Mouse (Mus musculus) liver, adult 2 months (tissue): Measurements from ENCODE around the gene Nlrp4c. TPM values are rescaled to one million over a fixed set of nuclear protein-coding genes. Genes with fewer than 3 reads are reported as not detected.

Experiments used
- DNase-seq: peaks from one replicate; pipeline ENCODE4 v3.0.0-alpha.2; 2011; ENCODE audit warnings: low read depth, low spot score; ENCODE audit errors: extremely low read depth
- H3K27ac ChIP-seq: fragments of 200-500 bp; replicated peaks from 2 replicates; pipeline ENCODE4 v1.5.1; 2012; ENCODE audit warnings: low read depth, mild to moderate bottlenecking, control low read depth, inconsistent platforms, low read length; ENCODE audit not compliant: insufficient read depth
- H3K27me3 ChIP-seq: fragments of 200-500 bp; 2 replicates; pipeline ENCODE4 v1.6.1; 2012; ENCODE audit warnings: mild to moderate bottlenecking, moderate library complexity, low read length, inconsistent platforms; ENCODE audit not compliant: control insufficient read depth, insufficient read depth
- H3K36me3 ChIP-seq: fragments of 200-500 bp; 2 replicates; pipeline ENCODE4 v1.6.1; 2012; ENCODE audit warnings: low read length, inconsistent platforms; ENCODE audit not compliant: control insufficient read depth, insufficient read depth
- H3K4me1 ChIP-seq: fragments of 200-500 bp; 2 replicates; pipeline ENCODE4 v1.6.1; 2011; ENCODE audit warnings: low read length; ENCODE audit not compliant: control insufficient read depth, insufficient read depth
- H3K4me3 ChIP-seq: fragments of 200-500 bp; 2 replicates; pipeline ENCODE4 v1.5.1; 2011; ENCODE audit warnings: low read depth, mild to moderate bottlenecking, control low read depth, low read length, moderate library complexity; ENCODE audit not compliant: insufficient read depth
- H3K79me2 ChIP-seq: fragments of 200-500 bp; 2 replicates; pipeline ENCODE4 v1.6.1; 2012; ENCODE audit warnings: inconsistent platforms, mild to moderate bottlenecking, low read length, moderate library complexity; ENCODE audit not compliant: control insufficient read depth, insufficient read depth
- H3K9ac ChIP-seq: fragments of 200-500 bp; 2 replicates; pipeline ENCODE4 v1.6.1; 2012; ENCODE audit warnings: low read depth, mild to moderate bottlenecking, control low read depth, inconsistent platforms, low read length
- CTCF ChIP-seq: fragments of 200-500 bp; IDR thresholded peaks from 2 replicates; pipeline ENCODE4 v1.5.1; 2011; ENCODE audit warnings: low read depth, low read length, control low read depth
- POLR2A ChIP-seq: fragments of 200-500 bp; IDR thresholded peaks from 2 replicates; pipeline ENCODE4 v1.6.1; 2011; ENCODE audit warnings: low read length, control low read depth; ENCODE audit not compliant: insufficient read depth; ENCODE audit errors: extremely low read depth
- WGBS: fragments of 180-500 bp; shearing (Covaris S2); methylation state at CpG from one replicate; pipeline ENCODE4 v1.1.7; 2018; 5-methylcytosine and 5-hydroxymethylcytosine counted together
- polyA plus RNA-seq: library from polyadenylated mRNA; depleted of rRNA; stranded (reverse); fragments of >200 nt; gene quantifications from 2 replicates; pipeline ENCODE4 v1.2.3, GENCODE M21; 2012
- total RNA-seq: library from RNA; depleted of rRNA; stranded (reverse); fragments of >200 nt; gene quantifications from 2 replicates; pipeline ENCODE4 v1.2.3, GENCODE M21; 2014

The Nlrp4c gene
- total and polyA plus RNA-seq, 2 experiments, result not detected

GRCm38 (mm10) chr7:6130346-6130745 is 85.4 kb downstream of the Nlrp4c start:
- H3K27ac ChIP-seq, result no peak overlapping the region
- H3K27me3 ChIP-seq, result no peaks in the 10 kb centered on the region
- 64% methylated on average over 4 of the region's 4 CpGs for WGBS
- no peak overlapping the region for H3K4me3 ChIP-seq
- no peak for TF ChIP-seq POLR2A
- TF ChIP-seq CTCF, result no peak
- no peak overlapping the region for H3K9ac ChIP-seq
- H3K79me2 ChIP-seq, result no peaks in the 10 kb centered on the region
- H3K36me3 ChIP-seq, result peaks cover 9% of the 10 kb centered on the region; the same call in 1 of the 2 replicates
- H3K4me1 ChIP-seq, result no peaks in the 10 kb centered on the region
- DNase-seq, result no peak

GRCm38 (mm10) chr7:6132646-6133045 is 87.7 kb downstream of the Nlrp4c start:
- Histone ChIP-seq H3K9ac (no peak overlapping the region), H3K36me3 (peaks cover 9% of the 10 kb centered on the region; the same call in 1 of the 2 replicates), H3K79me2 (no peaks in the 10 kb centered on the region), H3K27ac (no peak overlapping the region), H3K27me3 (no peaks in the 10 kb centered on the region), H3K4me1 (no peaks in the 10 kb centered on the region), H3K4me3 (no peak overlapping the region)
- no peak for TF ChIP-seq CTCF
- TF ChIP-seq POLR2A, result no peak
- DNase-seq, result no peak
- WGBS, result 94% methylated on average over 30 of the region's 30 CpGs

DNA sequence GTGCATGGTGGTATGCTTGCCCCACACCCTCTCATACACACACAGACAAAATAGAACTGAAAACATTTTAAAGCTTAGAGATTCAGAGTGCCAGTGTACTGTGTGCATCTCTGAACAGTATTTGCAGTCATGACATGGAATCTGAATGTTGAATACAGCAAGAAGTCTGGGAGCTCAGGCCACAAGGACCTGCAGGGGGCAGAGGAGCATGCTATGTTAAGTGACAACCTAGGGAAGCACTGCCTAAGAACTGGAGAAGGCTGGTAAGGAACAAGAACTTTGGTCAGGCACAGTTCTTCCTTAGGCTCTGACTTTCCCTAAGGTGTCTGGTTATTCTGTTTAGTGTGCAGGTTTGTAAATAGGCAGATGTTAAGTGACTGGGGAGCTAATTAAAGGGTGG is 91.5 kb downstream of the Nlrp4c start:
- no peak overlapping the region for H3K9ac ChIP-seq
- peaks cover 3% of the 10 kb centered on the region; the same call in 1 of the 2 replicates for H3K79me2 ChIP-seq
- DNase-seq, result no peak
- H3K27me3 ChIP-seq, result no peaks in the 10 kb centered on the region
- H3K36me3 ChIP-seq, result peaks cover 16% of the 10 kb centered on the region
- H3K27ac ChIP-seq, result no peak overlapping the region
- no peak overlapping the region for H3K4me3 ChIP-seq
- H3K4me1 ChIP-seq, result no peaks in the 10 kb centered on the region
- TF ChIP-seq POLR2A, result no peak
- TF ChIP-seq CTCF, result peak; percentile 36; the same call in 1 of the 2 replicates

DNA sequence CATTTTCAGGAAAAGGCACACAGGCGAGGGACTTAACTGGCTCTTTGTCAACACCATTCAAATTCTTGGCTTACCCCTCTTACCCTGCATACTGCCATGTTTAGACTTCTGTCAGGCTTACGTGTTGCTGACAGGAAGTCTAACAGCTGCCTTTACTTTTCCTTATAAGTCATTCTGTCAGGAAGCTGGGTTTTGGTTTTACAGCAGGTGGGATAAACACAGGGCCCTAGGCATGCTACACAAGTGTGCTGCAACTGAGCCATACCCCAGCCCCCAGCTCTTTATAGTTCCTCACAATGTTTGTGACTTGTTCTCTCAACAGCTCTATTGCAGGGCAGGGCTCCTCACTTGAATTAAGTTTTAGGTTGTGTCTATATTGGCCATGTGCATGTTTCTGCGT is 94.3 kb downstream of the Nlrp4c start:
- Histone ChIP-seq H3K27me3 (no peaks in the 10 kb centered on the region), H3K4me3 (no peak overlapping the region), H3K36me3 (peaks cover 11% of the 10 kb centered on the region), H3K9ac (no peak overlapping the region), H3K27ac (no peak overlapping the region), H3K4me1 (peaks cover 2% of the 10 kb centered on the region; the same call in 1 of the 2 replicates), H3K79me2 (peaks cover 15% of the 10 kb centered on the region; the same call in 1 of the 2 replicates)
- 69% methylated on average over 3 of the region's 3 CpGs for WGBS
- DNase-seq, result no peak
- no peak for TF ChIP-seq POLR2A
- no peak for TF ChIP-seq CTCF

DNA sequence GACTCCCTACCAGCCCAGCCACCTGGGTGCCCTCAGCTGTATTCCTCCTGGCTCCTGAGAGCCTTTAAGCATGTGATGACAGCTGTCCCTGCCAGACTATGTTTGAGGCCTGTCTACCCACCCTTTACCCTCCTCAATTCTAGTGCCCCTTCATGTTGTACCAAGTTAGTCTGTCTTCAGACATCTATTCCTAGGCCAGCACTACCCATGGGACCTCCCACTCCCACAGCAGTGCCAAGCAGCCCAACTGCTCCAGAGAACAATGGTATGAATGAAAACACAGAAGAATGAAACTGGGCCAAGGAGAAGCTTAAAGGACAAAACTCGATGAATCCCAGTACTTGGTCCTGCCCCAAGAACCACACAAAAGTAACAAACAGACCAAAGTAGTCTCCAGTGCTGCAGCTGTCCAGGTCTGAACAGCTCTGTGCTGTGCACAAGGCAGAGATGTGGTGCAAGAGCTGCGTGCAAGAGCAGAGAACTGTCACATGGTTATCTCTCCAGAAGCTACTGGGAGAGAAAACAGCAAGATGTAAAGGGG is 99.1 kb downstream of the Nlrp4c start:
- Histone ChIP-seq H3K4me1 (peaks cover 36% of the 10 kb centered on the region), H3K79me2 (peaks cover 54% of the 10 kb centered on the region), H3K36me3 (peaks cover 4% of the 10 kb centered on the region), H3K27me3 (no peaks in the 10 kb centered on the region), H3K9ac (no peak overlapping the region), H3K27ac (no peak overlapping the region), H3K4me3 (no peak overlapping the region)
- no peak for DNase-seq
- WGBS, result 18% methylated on average over 2 of the region's 2 CpGs
- TF ChIP-seq POLR2A (no peak), CTCF (no peak)

DNA sequence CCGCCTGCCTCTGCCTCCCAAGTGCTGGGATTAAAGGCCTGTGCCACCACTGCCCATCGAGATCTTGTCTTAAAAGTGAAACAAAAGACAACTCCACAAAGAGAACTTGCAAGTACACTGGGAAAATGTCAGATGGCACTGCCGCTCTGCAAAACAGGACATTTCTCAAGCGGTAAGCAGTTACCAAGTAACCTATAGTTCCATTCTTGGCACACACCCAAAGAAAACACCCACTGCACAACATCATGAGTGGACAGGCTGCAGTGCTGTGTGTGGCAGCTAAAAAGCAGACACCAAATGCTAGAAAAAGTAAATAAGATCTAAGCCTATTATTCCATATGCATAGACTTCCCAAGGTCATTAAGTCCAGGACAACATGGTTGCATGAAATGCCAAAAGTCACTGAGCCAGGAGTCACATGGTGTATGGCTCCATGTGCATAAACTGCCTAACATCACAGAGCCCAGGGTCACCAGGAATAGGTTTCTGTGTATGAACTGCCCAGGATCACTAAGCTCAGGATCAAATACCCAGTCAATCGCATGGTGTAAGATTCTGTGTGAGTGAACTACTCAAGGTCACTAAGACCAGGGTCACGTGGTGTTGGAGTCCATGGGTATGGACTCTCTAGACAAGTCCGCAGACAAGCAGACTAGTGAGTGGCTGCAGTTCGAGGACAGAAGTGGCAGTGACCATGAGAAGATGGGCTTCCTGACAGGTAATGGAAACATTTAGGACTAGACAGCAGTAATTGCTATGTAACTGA is 100.6 kb downstream of the Nlrp4c start:
- Histone ChIP-seq H3K9ac (no peak overlapping the region), H3K36me3 (peaks cover 2% of the 10 kb centered on the region; the same call in 1 of the 2 replicates), H3K27ac (peak overlapping the region; percentile 46), H3K27me3 (no peaks in the 10 kb centered on the region), H3K79me2 (peaks cover 64% of the 10 kb centered on the region), H3K4me3 (no peak overlapping the region), H3K4me1 (peaks cover 40% of the 10 kb centered on the region)
- no peak for TF ChIP-seq CTCF
- TF ChIP-seq POLR2A, result no peak
- DNase-seq, result peak; percentile 73
- WGBS, result 26% methylated on average over 8 of the region's 8 CpGs
